Mouse (Mus musculus) thymus, postnatal 0 days (tissue): ENCODE measurements around the gene Uba7. TPM values are rescaled to one million over a fixed set of nuclear protein-coding genes. Genes with fewer than 3 reads are reported as not detected.
"Not testable (repeated sequence)": the region's sequence is repeated elsewhere in the genome, so short reads cannot be mapped to it uniquely, and the experiment has no call there.

Experiments
- DNase-seq: peaks from one replicate; pipeline ENCODE4 v3.0.0-alpha.2; 2015; ENCODE audit warnings: low spot score
- polyA plus RNA-seq: library from polyadenylated mRNA; unstranded; fragments of >200 nt; fragmentation: Nextera tagmentation; extraction: Ambion mirVana; gene quantifications from 2 replicates; pipeline ENCODE4 v1.2.1, GENCODE M21; 2015

The Uba7 gene
- polyA plus RNA-seq, 1 experiment from 2014 or later, result 63.2 TPM

DNA sequence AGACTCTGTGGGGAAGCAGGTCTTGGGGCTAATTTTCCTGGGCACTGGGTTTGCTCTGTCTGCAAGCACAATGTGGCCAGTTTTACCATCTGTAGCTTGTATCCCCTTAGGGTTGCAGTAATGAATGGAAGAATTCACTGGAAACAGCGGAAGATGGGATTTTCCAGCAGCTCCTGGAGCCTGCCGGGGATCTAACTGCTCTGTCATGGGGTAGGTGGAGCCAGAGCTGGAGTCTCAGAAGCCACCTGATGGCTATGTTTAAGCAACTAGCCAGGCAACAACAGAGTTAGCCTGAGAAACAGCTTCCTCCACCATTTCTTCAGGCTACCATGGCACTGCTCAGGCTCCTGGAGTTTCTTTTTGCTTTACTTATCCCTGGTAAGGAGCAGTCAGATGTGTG lies 16.9 kb downstream of the Uba7 start, which contains the start of gene Cdhr4:
Cdhr4 (plus strand) TSS at position 301 of the 400 bp plus-strand sequence.
- DNase-seq, result no peak

- peak; percentile 52 for DNase-seq
These were observed 17.7 kb downstream of the Uba7 start for GRCm38 (mm10) chr9:107993013-107993412.

DNA sequence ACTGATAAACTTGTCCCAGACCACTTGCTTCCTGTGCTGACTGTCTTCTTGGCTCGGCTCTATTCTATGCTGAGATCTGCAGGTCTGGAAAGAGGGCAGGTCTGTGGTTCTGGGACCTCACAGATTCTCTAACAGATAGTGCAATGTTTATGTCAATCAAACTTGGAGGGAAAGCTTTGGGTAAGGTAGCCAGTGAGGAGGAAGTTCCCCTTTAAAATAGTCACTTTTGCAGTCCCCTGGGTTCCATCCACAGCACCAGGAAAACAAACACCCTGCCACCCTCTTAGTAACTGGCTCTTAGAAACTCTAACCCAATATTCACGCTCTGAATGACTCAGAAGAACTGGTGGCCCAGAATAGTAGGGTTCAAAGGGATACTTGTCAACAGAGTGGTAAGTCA lies 19.2 kb downstream of the Uba7 start:
- no peak for DNase-seq

DNA sequence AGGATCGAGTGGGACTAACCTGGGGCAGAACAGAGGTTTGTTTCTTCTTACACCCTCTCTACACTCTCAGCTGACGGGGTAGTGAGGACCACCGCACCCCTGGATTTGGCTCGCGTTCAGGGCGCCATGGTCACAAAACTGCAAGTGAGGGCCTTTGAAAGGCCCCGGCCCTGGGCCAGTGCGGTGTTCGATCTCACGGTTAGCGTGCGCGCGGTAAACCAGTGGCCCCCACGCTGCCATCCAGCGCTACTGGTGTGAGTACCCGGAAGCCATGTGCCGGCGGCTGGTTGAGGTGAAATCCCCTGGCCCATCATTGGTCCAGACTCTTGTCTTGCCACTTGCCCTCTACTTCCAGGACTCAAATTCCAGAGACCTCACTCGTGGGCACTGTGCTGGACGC lies 20.2 kb downstream of the Uba7 start:
- DNase-seq, result no peak

GRCm38 (mm10) chr9:107996049-107996448 lies 20.7 kb downstream of the Uba7 start, which contains the start of gene Gm20662:
Gene Gm20662 (plus strand): TSS chr9:107996349.
- no peak for DNase-seq

DNA sequence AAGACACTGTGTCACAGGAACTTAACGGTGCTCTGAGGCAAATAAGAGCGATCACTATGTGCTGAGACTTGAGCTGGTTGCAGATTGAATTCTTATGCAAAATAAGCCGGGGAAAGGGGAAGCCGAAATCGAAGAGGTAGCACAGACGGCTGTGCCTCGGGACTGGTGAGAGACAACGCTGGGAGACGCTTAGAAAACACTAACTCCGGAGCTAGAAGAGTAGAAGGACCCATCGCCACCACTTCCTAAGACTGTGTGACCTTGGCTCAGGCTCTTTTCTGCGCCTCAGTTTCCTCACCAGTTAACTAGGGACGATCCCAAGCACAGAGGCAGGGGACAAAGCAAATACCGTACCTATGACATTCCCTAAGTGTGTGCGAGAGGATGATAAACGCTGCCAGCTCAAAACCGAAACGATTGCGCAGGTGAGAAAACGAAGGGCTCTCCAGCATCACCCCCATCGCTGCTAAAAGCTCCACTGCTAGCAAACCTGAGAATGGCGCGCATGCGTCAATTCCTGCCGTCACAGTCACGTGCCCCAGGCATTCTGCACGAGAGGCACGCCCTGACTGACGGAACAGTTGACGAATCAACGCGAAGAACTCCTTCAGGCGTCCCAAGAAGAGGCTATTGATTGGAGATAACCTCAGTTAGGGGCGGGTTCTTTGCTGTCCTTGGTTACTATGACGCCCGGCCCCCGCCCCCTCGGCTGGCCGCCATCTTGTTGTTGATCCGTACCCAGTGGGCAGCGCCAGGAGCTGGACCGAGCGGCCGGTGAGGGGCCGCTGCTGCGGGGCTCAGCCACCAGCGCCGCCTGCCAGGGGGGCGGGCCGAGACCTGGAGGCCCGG lies 26.8 kb downstream of the Uba7 start, which contains the start of gene Ip6k1:
Ip6k1 (plus strand) TSS at position 580 of the 849 bp plus-strand sequence.
- peak; percentile 100 for DNase-seq

GRCm38 (mm10) chr9:108002778-108003530 lies 27.6 kb downstream of the Uba7 start:
- peak; percentile 26 for DNase-seq

GRCm38 (mm10) chr9:108003531-108003890 lies 28.2 kb downstream of the Uba7 start:
- peak; percentile 68 for DNase-seq

DNA sequence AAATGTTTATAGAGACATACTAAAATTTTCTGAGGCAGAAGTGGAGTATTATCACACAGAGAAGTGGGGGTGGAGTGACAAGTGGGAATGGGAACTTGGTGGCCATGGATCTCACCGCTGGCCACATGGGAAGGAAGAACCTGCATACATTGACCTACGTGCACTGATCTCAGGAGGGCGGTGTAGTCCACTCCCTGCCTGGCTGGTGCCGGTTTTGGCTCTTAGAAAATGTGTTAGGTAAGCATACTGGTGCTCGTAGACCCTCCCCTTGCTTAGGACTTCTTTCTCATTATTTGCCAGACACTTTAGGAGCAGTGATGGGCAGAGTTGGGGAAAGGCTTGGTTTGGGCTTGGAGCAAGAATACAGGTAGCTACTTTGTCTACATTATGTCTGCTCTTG lies 32.7 kb downstream of the Uba7 start:
- DNase-seq, result no peak

- DNase-seq, result no peak
These were observed 35.1 kb downstream of the Uba7 start for GRCm38 (mm10) chr9:108010385-108010784.

- DNase-seq, result not testable (repeated sequence)
These were observed 38.3 kb downstream of the Uba7 start for GRCm38 (mm10) chr9:108013577-108013976.

DNA sequence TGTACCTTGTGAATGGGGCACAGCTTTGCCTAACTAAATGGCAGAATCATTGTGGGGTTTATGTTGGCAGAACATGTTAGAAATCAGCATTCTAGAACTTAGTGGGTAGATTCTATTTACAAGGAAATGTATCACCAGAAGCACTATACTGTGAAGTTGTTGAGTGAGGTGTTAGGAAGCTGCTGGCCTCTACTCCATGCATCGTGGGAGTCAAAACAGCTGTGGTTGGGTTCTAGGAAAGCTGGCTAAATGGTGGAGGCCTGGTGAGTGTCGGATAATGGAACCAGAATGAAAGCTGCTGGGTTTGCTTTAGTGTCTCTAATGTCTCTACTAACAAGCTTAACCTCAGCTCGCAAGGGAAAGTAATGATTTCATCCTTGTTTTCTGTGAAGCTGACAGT lies 41.8 kb downstream of the Uba7 start:
- DNase-seq, result no peak

DNA sequence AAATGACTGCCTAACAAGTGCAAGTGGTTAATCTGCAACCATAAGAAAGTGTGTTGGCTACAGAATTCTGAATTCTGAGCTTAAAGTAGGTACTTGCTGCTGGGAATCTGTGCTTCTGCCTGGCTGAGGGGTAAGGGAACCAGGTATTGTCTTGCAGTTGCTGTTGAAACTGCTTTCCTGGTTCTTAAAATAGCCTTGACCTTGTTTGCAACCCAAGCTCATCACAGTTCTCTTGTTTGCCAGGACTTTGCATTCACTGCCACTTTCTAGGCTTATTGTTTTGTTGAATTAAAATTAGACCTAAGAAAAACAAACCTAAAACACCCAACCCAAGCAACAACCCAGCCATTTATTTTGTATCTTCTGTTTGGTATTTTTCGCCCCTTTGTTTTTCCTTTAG lies 45.4 kb downstream of the Uba7 start:
- DNase-seq, result no peak

DNA sequence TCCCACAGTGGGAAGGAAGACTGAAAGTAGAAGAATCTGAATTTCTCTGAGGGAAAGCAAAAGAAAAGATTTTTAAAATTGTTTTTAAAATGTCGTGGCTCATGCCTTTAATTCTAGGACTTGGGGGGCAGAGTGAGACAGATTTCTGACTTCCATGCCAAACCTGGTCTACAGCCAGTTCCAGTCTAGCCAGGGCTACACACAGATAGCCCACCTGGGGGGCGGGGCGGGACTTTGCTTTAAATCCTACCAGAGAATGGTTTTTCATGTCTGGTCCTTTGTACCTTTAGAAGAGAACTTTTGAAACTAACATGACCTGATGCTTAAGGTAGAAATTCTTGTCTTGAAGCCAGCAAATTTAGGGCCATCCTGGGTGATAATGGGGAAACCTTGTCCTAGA lies 47.9 kb downstream of the Uba7 start:
- no peak for DNase-seq

- no peak for DNase-seq
These were observed 51.3 kb downstream of the Uba7 start for GRCm38 (mm10) chr9:108026584-108026983.

- DNase-seq, result no peak
These were observed 52.6 kb downstream of the Uba7 start for GRCm38 (mm10) chr9:108027867-108028266.

DNA sequence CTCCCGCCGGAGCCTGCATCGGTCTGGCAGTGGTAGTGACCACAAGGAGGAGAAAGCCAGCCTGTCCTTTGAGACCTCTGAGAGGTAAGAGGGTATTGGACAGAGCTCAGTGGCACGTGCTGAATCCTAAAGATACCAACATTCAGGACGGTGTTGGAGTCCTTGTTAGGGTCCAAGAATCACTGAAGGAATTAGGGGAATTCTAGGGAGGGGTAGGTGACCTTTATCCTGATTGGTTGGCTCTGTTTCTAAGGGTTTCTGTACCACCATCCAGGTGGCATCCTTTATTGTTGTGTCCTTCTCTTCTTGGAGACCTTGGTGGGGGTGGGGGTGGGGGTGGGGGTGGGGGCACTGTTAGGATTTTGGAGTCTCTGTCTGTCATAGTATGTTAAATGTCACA lies 56.8 kb downstream of the Uba7 start:
- no peak for DNase-seq

Other genes with a start within 250 kb of the Uba7 start
- gene Rbm5, start 204.5 kb upstream of the Uba7 start, polyA plus RNA-seq, result 162 and 183 TPM in 2 replicates
- gene Rbm6, start 102.3 kb upstream of the Uba7 start, polyA plus RNA-seq, result 61.2 and 66.2 TPM in 2 replicates
- gene Mon1a, start 87.4 kb upstream of the Uba7 start, polyA plus RNA-seq, result 17.2 and 17.9 TPM in 2 replicates
- 1.6 and 2.4 TPM in 2 replicates for gene Mst1r, start 68.6 kb upstream of the Uba7 start, polyA plus RNA-seq
- not detected in 2 replicates for gene Actl11, start 47.0 kb upstream of the Uba7 start, polyA plus RNA-seq
- 12.1 and 12.9 TPM in 2 replicates for gene Camkv, start 39.8 kb upstream of the Uba7 start, polyA plus RNA-seq
- 23.1 and 27.2 TPM in 2 replicates for gene Traip, start 25.4 kb upstream of the Uba7 start, polyA plus RNA-seq
- 0.26 and 0.27 TPM in 2 replicates for gene Gm20661, start 7.6 kb downstream of the Uba7 start, polyA plus RNA-seq
- 31.6 and 33.8 TPM in 2 replicates for gene Inka1, start 10.4 kb downstream of the Uba7 start, polyA plus RNA-seq
- gene Cdhr4, start 17.0 kb downstream of the Uba7 start, polyA plus RNA-seq, result 0.90 and 0.95 TPM in 2 replicates
- 0.28 TPM in 1 of 2 replicates, not detected in the other for gene Gm20662, start 20.8 kb downstream of the Uba7 start, polyA plus RNA-seq
- 48.4 and 55.1 TPM in 2 replicates for gene Ip6k1, start 27.0 kb downstream of the Uba7 start, polyA plus RNA-seq
- 29.9 TPM in 2 replicates for gene Gmppb, start 73.7 kb downstream of the Uba7 start, polyA plus RNA-seq
- gene Amigo3, start 77.7 kb downstream of the Uba7 start, polyA plus RNA-seq, result 1.7 and 2.0 TPM in 2 replicates
- gene Mst1, start 104.9 kb downstream of the Uba7 start, polyA plus RNA-seq, result 1.5 and 3.1 TPM in 2 replicates
- 27.9 and 37.9 TPM in 2 replicates for gene Rnf123, start 107.8 kb downstream of the Uba7 start, polyA plus RNA-seq
- 48.0 and 51.4 TPM in 2 replicates for gene Apeh, start 119.1 kb downstream of the Uba7 start, polyA plus RNA-seq
- gene Bsn, start 214.9 kb downstream of the Uba7 start, polyA plus RNA-seq, result 1.9 and 2.0 TPM in 2 replicates